Mouse (Mus musculus): ENCODE data around the gene Dcaf6. TPM values are rescaled to one million over a fixed set of nuclear protein-coding genes. Genes with fewer than 3 reads are reported as not detected.

Dcaf6 gene
- polyA plus RNA-seq, 1 experiment from 2014 or later: 8.8 TPM

DNA sequence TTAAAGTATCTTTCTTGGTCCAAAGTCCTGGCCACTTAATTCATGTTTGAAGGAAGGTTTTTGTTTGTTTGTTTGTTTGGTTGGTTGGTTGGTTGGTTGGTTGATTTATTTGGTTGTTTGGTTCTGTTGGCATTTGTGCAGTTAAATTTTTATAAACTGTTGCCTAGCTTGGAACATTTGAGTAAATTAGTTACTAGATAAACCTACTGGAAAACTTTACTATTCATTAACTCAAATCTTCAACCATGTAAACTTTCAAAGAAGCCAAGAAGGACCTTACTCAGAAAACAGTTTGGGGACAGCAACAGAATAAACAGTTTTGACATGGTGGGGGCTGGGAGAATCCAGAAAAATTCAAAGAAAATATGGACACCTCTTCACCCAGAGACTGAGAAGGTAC lies 8.7 kb upstream of the Dcaf6 start:
- Histone ChIP-seq H3K4me3 (ENCODE audit: low read depth, low read length) (no peak overlapping the region), H3K4me2 (ENCODE audit: low read depth) (no peak overlapping the region), H3K4me1 (ENCODE audit: control insufficient read depth, insufficient read depth, low read length) (no peaks in the 10 kb centered on the region), H3K36me3 (ENCODE audit: control insufficient read depth, insufficient read depth, low read length) (no peaks in the 10 kb centered on the region), H3K9ac (ENCODE audit: low read length) (no peak overlapping the region), H3K27me3 (ENCODE audit: control insufficient read depth, insufficient read depth, low read length) (no peaks in the 10 kb centered on the region), H3K9me3 (ENCODE audit: control insufficient read depth, low read length) (no peaks in the 10 kb centered on the region), H3K27ac (ENCODE audit: low read depth, low read length) (no peak overlapping the region)
- no peak for ATAC-seq (ENCODE audit: insufficient read depth, low FRiP score, low TSS enrichment)
- no peak for DNase-seq (ENCODE audit: low spot score)

DNA sequence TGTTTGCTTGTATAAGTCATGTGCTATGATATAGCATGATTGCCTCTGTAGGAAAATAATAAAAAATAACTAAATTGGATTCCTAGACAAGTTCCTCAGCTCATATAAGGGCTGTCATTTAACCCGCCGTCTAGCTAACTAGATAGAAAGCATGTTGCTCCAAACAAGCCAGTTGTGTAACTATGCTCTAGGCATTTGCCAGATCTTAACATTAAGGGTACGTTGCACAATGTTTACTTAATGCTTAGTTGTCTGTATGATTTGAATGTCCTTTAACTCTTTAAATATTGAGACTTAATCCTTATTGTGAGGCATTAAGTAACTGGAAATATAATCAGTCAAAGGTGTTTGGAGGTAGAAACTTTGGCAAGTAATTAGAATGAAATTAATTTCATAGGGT lies 4.3 kb upstream of the Dcaf6 start:
- 93% methylated on average over 3 of the region's 3 CpGs for WGBS
- H3K27ac ChIP-seq (ENCODE audit: low read depth, low read length): no peak overlapping the region

DNA sequence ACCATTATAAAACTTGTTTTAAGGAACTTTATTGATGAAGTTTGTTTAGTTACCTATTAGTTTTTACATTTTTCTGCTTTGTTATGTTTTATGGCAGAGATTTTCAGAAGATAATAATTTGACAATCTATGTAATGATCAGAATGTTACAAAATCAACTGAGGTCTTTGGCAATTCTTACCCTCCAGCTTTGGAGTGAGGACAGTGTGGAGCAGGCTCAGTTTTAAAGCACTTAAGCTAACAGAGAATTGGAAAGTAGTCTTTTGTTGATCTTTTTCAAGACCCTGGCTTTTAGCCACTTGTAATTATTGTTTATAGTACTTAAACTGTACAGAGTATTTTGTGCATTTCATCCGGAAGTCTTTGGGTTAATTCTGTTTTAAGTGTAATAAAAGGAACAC lies 2.6 kb upstream of the Dcaf6 start:
- Histone ChIP-seq H3K4me3 (ENCODE audit: low read depth, low read length) (no peak overlapping the region), H3K27me3 (ENCODE audit: control insufficient read depth, insufficient read depth, low read length) (no peaks in the 10 kb centered on the region), H3K36me3 (ENCODE audit: control insufficient read depth, insufficient read depth, low read length) (no peaks in the 10 kb centered on the region), H3K4me2 (ENCODE audit: low read depth) (no peak overlapping the region), H3K9me3 (ENCODE audit: control insufficient read depth, low read length) (no peaks in the 10 kb centered on the region), H3K9ac (ENCODE audit: low read length) (no peak overlapping the region), H3K4me1 (ENCODE audit: control insufficient read depth, insufficient read depth, low read length) (peaks cover 8% of the 10 kb centered on the region), H3K27ac (ENCODE audit: low read depth, low read length) (no peak overlapping the region)
- DNase-seq (ENCODE audit: low spot score) (no peak), ATAC-seq (ENCODE audit: insufficient read depth, low FRiP score, low TSS enrichment) (no peak)
- WGBS: 88% methylated on average over 1 of the region's 1 CpGs

More for the DNA sequence above, 4.3 kb upstream of the Dcaf6 start:
- no peak for DNase-seq (ENCODE audit: low spot score)
- Histone ChIP-seq H3K9me3 (ENCODE audit: control insufficient read depth, low read length) (no peaks in the 10 kb centered on the region), H3K4me2 (ENCODE audit: low read depth) (no peak overlapping the region), H3K27me3 (ENCODE audit: control insufficient read depth, insufficient read depth, low read length) (no peaks in the 10 kb centered on the region), H3K4me1 (ENCODE audit: control insufficient read depth, insufficient read depth, low read length) (peaks cover 5% of the 10 kb centered on the region), H3K36me3 (ENCODE audit: control insufficient read depth, insufficient read depth, low read length) (no peaks in the 10 kb centered on the region), H3K4me3 (ENCODE audit: low read depth, low read length) (no peak overlapping the region), H3K9ac (ENCODE audit: low read length) (no peak overlapping the region)
- no peak for ATAC-seq (ENCODE audit: insufficient read depth, low FRiP score, low TSS enrichment)

DNA sequence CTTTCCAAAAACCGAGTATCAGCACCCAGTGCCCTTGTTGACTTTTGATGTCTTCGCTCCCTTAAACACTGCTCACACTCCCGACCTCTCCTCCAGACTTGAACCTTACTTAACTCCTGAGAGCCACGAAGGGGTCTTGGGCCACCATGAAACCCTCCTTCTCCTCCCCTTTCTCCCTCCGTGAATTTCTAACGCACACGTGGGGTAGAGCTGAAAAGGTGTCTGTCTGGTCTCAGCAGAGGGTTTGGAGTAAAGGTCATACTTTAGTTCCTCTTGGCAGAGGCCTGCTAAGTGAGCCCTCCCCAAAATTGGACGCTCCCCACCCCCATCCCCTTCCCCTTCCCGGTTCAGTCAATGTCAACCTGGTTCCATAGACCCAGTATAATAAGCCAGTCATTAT lies 1.4 kb upstream of the Dcaf6 start:
- ATAC-seq (ENCODE audit: insufficient read depth, low FRiP score, low TSS enrichment) (no peak), DNase-seq (ENCODE audit: low spot score) (no peak)
- H3K4me3 ChIP-seq (ENCODE audit: low read depth, low read length): peak overlapping the region; percentile 83
- H3K4me1 ChIP-seq (ENCODE audit: control insufficient read depth, insufficient read depth, low read length): peaks cover 8% of the 10 kb centered on the region
- H3K36me3 ChIP-seq (ENCODE audit: control insufficient read depth, insufficient read depth, low read length): no peaks in the 10 kb centered on the region
- WGBS: 4% methylated on average over 9 of the region's 9 CpGs
- H3K9me3 ChIP-seq (ENCODE audit: control insufficient read depth, low read length): no peaks in the 10 kb centered on the region
- H3K9ac ChIP-seq (ENCODE audit: low read length): peak overlapping the region; percentile 66
- no peak overlapping the region for H3K27ac ChIP-seq (ENCODE audit: low read depth, low read length)
- H3K4me2 ChIP-seq (ENCODE audit: low read depth): peak overlapping the region; percentile 61
- H3K27me3 ChIP-seq (ENCODE audit: control insufficient read depth, insufficient read depth, low read length): no peaks in the 10 kb centered on the region

DNA sequence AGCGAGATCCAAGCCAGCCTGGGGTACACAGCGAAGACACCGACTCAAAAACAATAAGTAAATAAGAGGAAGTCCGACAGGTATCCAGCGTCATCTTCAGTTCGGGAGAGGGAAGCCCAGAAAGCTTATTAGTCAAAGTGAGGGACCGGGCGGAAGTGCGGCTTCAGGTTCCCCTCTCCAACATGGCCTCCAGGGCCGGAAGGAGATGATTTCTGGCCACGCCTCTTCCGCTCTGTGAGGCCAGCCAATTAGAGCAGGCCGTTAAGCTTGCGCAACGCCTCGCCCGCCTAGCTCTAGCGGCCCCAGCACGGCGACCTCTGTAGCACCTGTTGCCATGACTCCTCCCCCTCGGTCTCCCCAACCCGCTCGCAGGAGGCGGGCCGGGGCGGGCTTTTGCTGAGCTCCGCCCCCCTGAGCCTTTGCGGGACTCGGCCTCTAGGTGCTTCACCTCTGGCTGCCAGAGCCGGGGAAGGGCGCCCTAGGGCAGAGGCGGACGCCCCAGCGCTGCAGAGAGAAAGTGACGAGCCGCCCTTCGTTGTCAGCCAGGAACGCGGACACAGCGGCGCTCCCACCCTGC lies 614 bp upstream of the Dcaf6 start:
- no peaks in the 10 kb centered on the region for H3K27me3 ChIP-seq (ENCODE audit: control insufficient read depth, insufficient read depth, low read length)
- H3K9me3 ChIP-seq (ENCODE audit: control insufficient read depth, low read length): no peaks in the 10 kb centered on the region
- ATAC-seq (ENCODE audit: insufficient read depth, low FRiP score, low TSS enrichment) (peak; percentile 97), DNase-seq (ENCODE audit: low spot score) (peak; percentile 99)
- H3K4me3 ChIP-seq (ENCODE audit: low read depth, low read length): peak overlapping the region; percentile 83
- H3K36me3 ChIP-seq (ENCODE audit: control insufficient read depth, insufficient read depth, low read length): no peaks in the 10 kb centered on the region
- peak overlapping the region; percentile 61 for H3K4me2 ChIP-seq (ENCODE audit: low read depth)
- H3K9ac ChIP-seq (ENCODE audit: low read length): peak overlapping the region; percentile 66
- peak overlapping the region; percentile 85; the same call in 1 of the 2 replicates for H3K27ac ChIP-seq (ENCODE audit: low read depth, low read length)
- under 1% methylated on average over 41 of the region's 41 CpGs for WGBS
- H3K4me1 ChIP-seq (ENCODE audit: control insufficient read depth, insufficient read depth, low read length): peaks cover 8% of the 10 kb centered on the region

DNA sequence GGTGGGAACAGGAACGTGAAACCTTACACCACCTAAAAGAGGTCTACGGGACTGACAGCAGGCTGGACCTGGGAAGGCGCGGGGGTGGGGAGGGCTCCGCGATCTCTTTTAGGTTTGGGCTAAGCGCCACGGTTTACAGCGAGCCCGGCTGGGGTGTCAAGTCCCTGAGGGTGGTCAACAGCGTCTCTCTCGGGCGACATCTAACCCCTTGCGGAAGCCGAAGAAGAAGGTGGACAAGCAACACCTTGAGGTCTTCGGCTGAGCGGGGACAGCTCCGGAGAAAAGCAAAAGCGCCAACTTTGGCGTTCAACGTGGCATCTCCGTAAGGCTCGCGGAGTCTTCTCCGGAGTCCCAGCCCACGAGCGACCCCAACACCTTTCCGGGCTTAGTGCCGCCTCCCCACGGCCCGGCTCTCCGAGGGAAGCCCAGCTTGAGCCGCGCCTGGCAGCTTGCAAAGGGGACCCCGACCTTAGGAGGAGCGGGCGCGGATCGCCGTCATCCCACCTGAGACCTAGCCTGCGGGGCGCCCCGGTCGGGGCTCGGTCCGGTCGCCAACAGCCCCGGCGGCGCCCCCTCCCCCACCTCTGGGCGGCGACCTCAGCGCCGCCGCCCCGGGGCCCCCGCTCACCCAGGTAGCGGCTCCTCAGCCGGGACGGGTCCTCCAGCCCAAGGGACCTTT lies 633 bp downstream of the Dcaf6 start:
- H3K9me3 ChIP-seq (ENCODE audit: control insufficient read depth, low read length): no peaks in the 10 kb centered on the region
- H3K9ac ChIP-seq (ENCODE audit: low read length): peak overlapping the region; percentile 79
- H3K36me3 ChIP-seq (ENCODE audit: control insufficient read depth, insufficient read depth, low read length): no peaks in the 10 kb centered on the region
- H3K27me3 ChIP-seq (ENCODE audit: control insufficient read depth, insufficient read depth, low read length): no peaks in the 10 kb centered on the region
- peaks cover 8% of the 10 kb centered on the region for H3K4me1 ChIP-seq (ENCODE audit: control insufficient read depth, insufficient read depth, low read length)
- H3K27ac ChIP-seq (ENCODE audit: low read depth, low read length): peak overlapping the region; percentile 85
- no peak; the same call in 1 of the 2 replicates for ATAC-seq (ENCODE audit: insufficient read depth, low FRiP score, low TSS enrichment)
- H3K4me2 ChIP-seq (ENCODE audit: low read depth): peak overlapping the region; percentile 90
- DNase-seq (ENCODE audit: low spot score): peak; percentile 44
- under 1% methylated on average over 46 of the region's 60 CpGs for WGBS
- H3K4me3 ChIP-seq (ENCODE audit: low read depth, low read length): peak overlapping the region; percentile 83

DNA sequence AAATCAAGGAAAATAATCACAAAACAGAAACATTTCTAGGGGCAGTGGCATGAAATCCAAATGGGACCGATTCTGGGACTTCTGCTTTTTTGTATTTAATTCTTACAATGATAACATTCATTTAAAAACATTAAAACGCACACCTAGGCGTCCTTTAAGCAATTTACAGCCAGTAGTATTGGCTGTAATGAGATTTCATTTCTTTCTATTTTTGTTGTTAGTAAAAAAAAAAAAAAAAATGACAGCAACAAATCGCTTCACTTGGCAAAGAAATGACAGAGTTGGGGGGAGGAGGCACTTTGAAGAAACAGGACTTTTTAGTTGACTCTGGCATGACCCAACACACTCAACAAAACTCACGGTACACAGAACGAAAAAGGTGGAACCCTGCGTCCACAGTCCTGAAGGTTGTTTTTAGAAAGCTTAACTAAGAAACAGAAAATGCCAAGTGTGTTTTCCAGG lies 1.2 kb downstream of the Dcaf6 start:
- H3K9me3 ChIP-seq (ENCODE audit: control insufficient read depth, low read length): no peaks in the 10 kb centered on the region
- H3K27me3 ChIP-seq (ENCODE audit: control insufficient read depth, insufficient read depth, low read length): no peaks in the 10 kb centered on the region
- 21% methylated on average over 7 of the region's 7 CpGs for WGBS
- no peak for ATAC-seq (ENCODE audit: insufficient read depth, low FRiP score, low TSS enrichment)
- H3K4me3 ChIP-seq (ENCODE audit: low read depth, low read length): peak overlapping the region; percentile 83
- peak overlapping the region; percentile 90 for H3K4me2 ChIP-seq (ENCODE audit: low read depth)
- peaks cover 8% of the 10 kb centered on the region for H3K4me1 ChIP-seq (ENCODE audit: control insufficient read depth, insufficient read depth, low read length)
- peak overlapping the region; percentile 79; the same call in 1 of the 2 replicates for H3K9ac ChIP-seq (ENCODE audit: low read length)
- no peak for DNase-seq (ENCODE audit: low spot score)
- H3K27ac ChIP-seq (ENCODE audit: low read depth, low read length): no peak overlapping the region
- no peaks in the 10 kb centered on the region for H3K36me3 ChIP-seq (ENCODE audit: control insufficient read depth, insufficient read depth, low read length)

DNA sequence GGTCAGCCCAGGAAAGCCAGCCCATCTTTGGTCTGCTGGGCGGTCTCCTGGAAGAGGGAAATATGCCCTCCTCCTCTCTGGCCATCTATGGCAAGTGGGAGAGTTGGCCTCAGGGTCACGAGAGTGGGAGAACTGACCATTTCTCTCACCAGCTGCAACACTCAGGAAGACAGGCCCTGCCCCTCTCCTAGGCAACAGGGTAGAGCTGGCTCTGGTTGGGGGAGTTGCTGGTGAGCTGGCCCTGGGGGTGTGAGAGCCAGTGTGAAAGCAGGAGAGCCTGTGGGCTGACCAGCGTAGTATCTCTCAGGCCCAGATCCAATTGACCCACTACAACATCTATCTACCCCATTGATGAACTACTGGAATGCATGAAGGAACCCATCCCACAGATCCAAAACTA lies 18.6 kb downstream of the Dcaf6 start:
- DNase-seq (ENCODE audit: low spot score) (no peak), ATAC-seq (ENCODE audit: insufficient read depth, low FRiP score, low TSS enrichment) (no peak)
- WGBS: 70% methylated on average over 3 of the region's 3 CpGs
- H3K36me3 ChIP-seq (ENCODE audit: control insufficient read depth, insufficient read depth, low read length): no peaks in the 10 kb centered on the region
- H3K4me1 ChIP-seq (ENCODE audit: control insufficient read depth, insufficient read depth, low read length): no peaks in the 10 kb centered on the region
- H3K27ac ChIP-seq (ENCODE audit: low read depth, low read length): no peak overlapping the region
- no peak overlapping the region for H3K4me3 ChIP-seq (ENCODE audit: low read depth, low read length)
- no peaks in the 10 kb centered on the region for H3K9me3 ChIP-seq (ENCODE audit: control insufficient read depth, low read length)
- no peaks in the 10 kb centered on the region for H3K27me3 ChIP-seq (ENCODE audit: control insufficient read depth, insufficient read depth, low read length)
- H3K4me2 ChIP-seq (ENCODE audit: low read depth): no peak overlapping the region
- H3K9ac ChIP-seq (ENCODE audit: low read length): no peak overlapping the region

DNA sequence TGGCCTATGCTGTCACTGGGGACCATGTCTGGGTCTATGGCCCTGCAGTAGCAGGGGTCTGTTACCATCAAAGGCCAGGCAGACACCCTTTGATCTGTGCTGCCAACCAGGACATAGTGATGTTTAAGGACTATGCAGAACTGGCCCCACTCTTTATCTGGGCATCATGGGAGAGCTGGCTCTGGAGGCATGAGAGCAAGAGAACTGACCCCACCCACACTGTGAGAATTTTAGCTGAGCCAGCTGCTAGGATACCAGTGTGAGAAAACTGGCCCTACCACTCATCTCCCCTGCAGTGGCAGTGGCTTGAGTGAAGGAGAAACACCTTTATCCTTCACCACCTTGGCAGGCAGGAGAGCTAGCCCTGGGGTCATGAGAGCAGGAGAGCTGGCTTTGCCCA lies 19.1 kb downstream of the Dcaf6 start:
- H3K4me2 ChIP-seq (ENCODE audit: low read depth): no peak overlapping the region
- no peak for ATAC-seq (ENCODE audit: insufficient read depth, low FRiP score, low TSS enrichment)

More for the DNA sequence above, 19.1 kb downstream of the Dcaf6 start:
- Histone ChIP-seq H3K36me3 (ENCODE audit: control insufficient read depth, insufficient read depth, low read length) (no peaks in the 10 kb centered on the region), H3K4me3 (ENCODE audit: low read depth, low read length) (no peak overlapping the region), H3K9ac (ENCODE audit: low read length) (no peak overlapping the region), H3K9me3 (ENCODE audit: control insufficient read depth, low read length) (no peaks in the 10 kb centered on the region), H3K4me1 (ENCODE audit: control insufficient read depth, insufficient read depth, low read length) (no peaks in the 10 kb centered on the region), H3K27me3 (ENCODE audit: control insufficient read depth, insufficient read depth, low read length) (no peaks in the 10 kb centered on the region), H3K27ac (ENCODE audit: low read depth, low read length) (no peak overlapping the region)
- DNase-seq (ENCODE audit: low spot score): no peak

Data from neural tube, embryonic 11.5 days (tissue).